ENCODE assay signal across 25 mouse cellular contexts in genomic region chr11:83084761-83085160, GRCm38 (mm10). TPM values are rescaled to one million over a fixed set of nuclear protein-coding genes. Genes with fewer than 3 reads are reported as not detected.
DNase-seq lines count a peak whose midpoint lies in the region; ATAC-seq lines count a peak whose summit lies in the region.
"Had no signal": no experiment of that assay in that cellular context is flagged by ENCODE, and none has a peak within 500 bp of the region (broad histone marks: within the 10 kb centered on the region; RNA-seq: fewer than 3 reads in every experiment).

No protein-coding gene starts in this region.

- no peaks in the 10 kb centered on the region for H3K9me3 ChIP-seq in forebrain, embryonic 11.5 days (ENCODE audit: control insufficient read depth, low read length)
- H3K9me3 ChIP-seq in forebrain, embryonic 10.5 days = peaks cover 14% of the 10 kb centered on the region; the same call in 1 of the 2 replicates
- H3K9me3 ChIP-seq in liver, embryonic 11.5 days (ENCODE audit: control insufficient read depth, low read length) = no peaks in the 10 kb centered on the region
- H3K9me3 ChIP-seq in limb, embryonic 10.5 days (replicated peaks) = no peaks in the 10 kb centered on the region
- H3K9me3 ChIP-seq: embryonic facial prominence, embryonic 12.5 days; forebrain, embryonic 13.5 days had no signal

- no peak overlapping the region for H3K27ac ChIP-seq in forebrain, embryonic 11.5 days (ENCODE audit: low read depth, low read length)
- no peak overlapping the region for H3K27ac ChIP-seq in forebrain, embryonic 10.5 days
- H3K27ac ChIP-seq in liver, embryonic 11.5 days (ENCODE audit: low read depth, low read length) = no peak overlapping the region
- no peak overlapping the region for H3K27ac ChIP-seq in limb, embryonic 10.5 days
- H3K27ac ChIP-seq: embryonic facial prominence, embryonic 12.5 days; forebrain, embryonic 13.5 days had no signal

- DNase-seq in forebrain, embryonic 11.5 days (ENCODE audit: low spot score) = peak; percentile 29
- no peak for DNase-seq in forebrain, embryonic 10.5 days (ENCODE audit: extremely low spot score, low spot score)
- peak; percentile 23 for DNase-seq in liver, embryonic 11.5 days (ENCODE audit: low spot score)
- no peak for DNase-seq in liver
- DNase-seq in limb, embryonic 10.5 days (ENCODE audit: low spot score) = peak; percentile 14
- DNase-seq in right cerebral cortex, adult 18-20 months = no peak
- no peak for DNase-seq in layer of hippocampus, postnatal 25 days (ENCODE audit: extremely low spot score in 1 of 2, low spot score in 1 of 2)
- DNase-seq: adrenal gland, postnatal 14 days; B cell, adult 2 months; cerebellum, adult 11-12 months; cerebellum, adult 9-10 months; cerebellum, postnatal 25 days; forebrain, postnatal 0 days; gastrocnemius, postnatal 36 days; heart, adult 18-20 months; heart, postnatal 36 days had no signal

- H3K4me1 ChIP-seq in forebrain, embryonic 11.5 days (replicated peaks; ENCODE audit: control insufficient read depth, insufficient read depth, low read length) = no peaks in the 10 kb centered on the region
- H3K4me1 ChIP-seq in forebrain, embryonic 10.5 days = no peaks in the 10 kb centered on the region
- no peaks in the 10 kb centered on the region for H3K4me1 ChIP-seq in liver, embryonic 11.5 days (replicated peaks; ENCODE audit: control insufficient read depth, insufficient read depth, low read length)
- no peaks in the 10 kb centered on the region for H3K4me1 ChIP-seq in limb, embryonic 10.5 days
- H3K4me1 ChIP-seq: embryonic facial prominence, embryonic 12.5 days; forebrain, embryonic 13.5 days had no signal

- H3K4me3 ChIP-seq in forebrain, embryonic 11.5 days (ENCODE audit: low read depth, low read length) = no peak overlapping the region
- H3K4me3 ChIP-seq in forebrain, embryonic 10.5 days = no peak overlapping the region
- no peak overlapping the region for H3K4me3 ChIP-seq in liver, embryonic 11.5 days (ENCODE audit: low read depth, low read length)
- H3K4me3 ChIP-seq in limb, embryonic 10.5 days = no peak overlapping the region
- H3K4me3 ChIP-seq: embryonic facial prominence, embryonic 12.5 days; forebrain, embryonic 13.5 days had no signal

- no peak overlapping the region for H3K9ac ChIP-seq in forebrain, embryonic 11.5 days (ENCODE audit: low read length)
- H3K9ac ChIP-seq in liver, embryonic 11.5 days (ENCODE audit: low read depth, low read length) = no peak overlapping the region
- H3K9ac ChIP-seq: embryonic facial prominence, embryonic 12.5 days; forebrain, embryonic 13.5 days; forebrain, postnatal 0 days had no signal

- no peak overlapping the region for H3K4me2 ChIP-seq in forebrain, embryonic 11.5 days (ENCODE audit: low read depth, low read length, severe bottlenecking)
- no peak overlapping the region for H3K4me2 ChIP-seq in liver, embryonic 11.5 days
- H3K4me2 ChIP-seq: embryonic facial prominence, embryonic 12.5 days; forebrain, embryonic 13.5 days; heart, embryonic 11.5 days had no signal

- no peaks in the 10 kb centered on the region for H3K27me3 ChIP-seq in forebrain, embryonic 11.5 days (ENCODE audit: control insufficient read depth, insufficient read depth, low read length)
- no peaks in the 10 kb centered on the region for H3K27me3 ChIP-seq in forebrain, embryonic 10.5 days (ENCODE audit: poor library complexity, severe bottlenecking)
- H3K27me3 ChIP-seq in liver, embryonic 11.5 days (replicated peaks; ENCODE audit: control insufficient read depth, insufficient read depth, low read length) = no peaks in the 10 kb centered on the region
- H3K27me3 ChIP-seq in limb, embryonic 10.5 days (ENCODE audit: low read depth, poor library complexity, severe bottlenecking) = no peaks in the 10 kb centered on the region
- H3K27me3 ChIP-seq: embryonic facial prominence, embryonic 12.5 days; forebrain, embryonic 13.5 days had no signal

- H3K36me3 ChIP-seq in forebrain, embryonic 11.5 days (ENCODE audit: control insufficient read depth, insufficient read depth, low read length) = no peaks in the 10 kb centered on the region
- H3K36me3 ChIP-seq in forebrain, embryonic 10.5 days (replicated peaks) = no peaks in the 10 kb centered on the region
- H3K36me3 ChIP-seq in liver, embryonic 11.5 days (ENCODE audit: control insufficient read depth, insufficient read depth, low read length) = no peaks in the 10 kb centered on the region
- H3K36me3 ChIP-seq in limb, embryonic 10.5 days = no peaks in the 10 kb centered on the region
- H3K36me3 ChIP-seq: embryonic facial prominence, embryonic 12.5 days had no signal

- no peak for ATAC-seq in forebrain, embryonic 11.5 days (replicated peaks; ENCODE audit: low FRiP score)
- ATAC-seq in liver, embryonic 11.5 days (replicated peaks; ENCODE audit: low FRiP score) = no peak
- ATAC-seq: activated CD4-positive, CD25-positive, alpha-beta regulatory T cell, adult 4 months; forebrain, embryonic 13.5 days; forebrain, postnatal 0 days; hindbrain, embryonic 16.5 days; inflammation-experienced regulatory T-cells, adult 6 months had no signal

- WGBS in forebrain, embryonic 11.5 days = 88% methylated on average over 10 of the region's 10 CpGs
- 88% methylated on average over 10 of the region's 10 CpGs for WGBS in forebrain, embryonic 10.5 days
- 85% methylated on average over 10 of the region's 10 CpGs for WGBS in liver, embryonic 11.5 days
- WGBS in limb, embryonic 10.5 days = 90% methylated on average over 10 of the region's 10 CpGs

RNA-seq across cellular contexts. Expression of gene Slfn2, which starts 19.8 kb away (rescaled TPM):
- 0.89 and 1.6 TPM in 2 replicates for polyA plus RNA-seq in forebrain, embryonic 11.5 days (2014; fragmentation: Nextera tagmentation; extraction: Ambion mirVana)
- 1.1 and 1.3 TPM in 2 replicates for polyA plus RNA-seq in forebrain, embryonic 10.5 days (2016; fragmentation: Nextera tagmentation; extraction: Ambion mirVana)
- polyA plus RNA-seq in liver, embryonic 11.5 days (2014; fragmentation: Nextera tagmentation; extraction: Ambion mirVana) = 4.3 and 4.5 TPM in 2 replicates
- polyA plus RNA-seq in limb, embryonic 10.5 days (2016; fragmentation: Nextera tagmentation; extraction: Ambion mirVana) = 0.34 and 1.2 TPM in 2 replicates
- under 1 TPM; 0.59 to 0.69 TPM for total RNA-seq in layer of hippocampus, postnatal 25 days (2021)

RNA-seq across cellular contexts. Expression of gene Slfn1, which starts 31.9 kb away (rescaled TPM):
- polyA plus RNA-seq in forebrain, embryonic 11.5 days (2014; fragmentation: Nextera tagmentation; extraction: Ambion mirVana) = not detected in 2 replicates
- polyA plus RNA-seq in forebrain, embryonic 10.5 days (2016; fragmentation: Nextera tagmentation; extraction: Ambion mirVana) = not detected in 2 replicates
- 0.13 TPM in 1 of 2 replicates, not detected in the other for polyA plus RNA-seq in liver, embryonic 11.5 days (2014; fragmentation: Nextera tagmentation; extraction: Ambion mirVana)
- polyA plus RNA-seq in limb, embryonic 10.5 days (2016; fragmentation: Nextera tagmentation; extraction: Ambion mirVana) = not detected in 2 replicates
- not detected for total RNA-seq in layer of hippocampus, postnatal 25 days (2021)
- total RNA-seq: gastrocnemius, adult 8-10 months; MEL had no signal
- polyA plus RNA-seq: forebrain, embryonic 13.5 days; heart, embryonic 11.5 days; hindbrain, embryonic 11.5 days had no signal

Comparison
In these comparisons a context has a peak if more than half of its experiments do, and no peak if none do; other contexts are left out.
1. DNase-seq: peak in forebrain, embryonic 11.5 days (single experiment), liver, embryonic 11.5 days (single experiment) and limb, embryonic 10.5 days (single experiment); none in forebrain, embryonic 10.5 days (single experiment), liver (single experiment), right cerebral cortex, adult 18-20 months (single experiment) and layer of hippocampus, postnatal 25 days (0 of 2).